Mouse (Mus musculus) ES-E14 (cell line): ENCODE results near the gene Acp2. TPM values are rescaled to one million over a fixed set of nuclear protein-coding genes. Genes with fewer than 3 reads are reported as not detected.
A peak's percentile ranks its signal among the peaks of the same experiment; 100 is the strongest.

Source experiments
- DNase-seq: peaks from one replicate; pipeline ENCODE4 v3.0.0-alpha.2; 2013; ENCODE audit warnings: low read depth, low spot score
- H3K27ac ChIP-seq: 2 replicates; pipeline ENCODE4 v1.5.1; 2012; ENCODE audit warnings: low read depth, mild to moderate bottlenecking, low read length, moderate library complexity, mixed read lengths; ENCODE audit not compliant: poor library complexity, insufficient read depth, severe bottlenecking
- H3K36me3 ChIP-seq: 2 replicates; pipeline ENCODE4 v1.6.1; 2012; ENCODE audit warnings: mild to moderate bottlenecking, low read length, moderate library complexity, mixed read lengths; ENCODE audit not compliant: control insufficient read depth, poor library complexity, insufficient read depth, severe bottlenecking
- H3K4me1 ChIP-seq, 2 experiments: fragments of 150-350 bp in 1 of 2; sonication (generic) in 1 of 2; 2 replicates each; pipeline ENCODE4 v1.6.1; 2012; ENCODE audit warnings: low read length in 2 of 2, mild to moderate bottlenecking in 1 of 2, mixed read lengths in 1 of 2; ENCODE audit not compliant: control insufficient read depth in 2 of 2, insufficient read depth in 2 of 2, poor library complexity in 1 of 2
- H3K4me3 ChIP-seq, 2 experiments: fragments of 150-350 bp in 1 of 2; sonication (generic) in 1 of 2; 2 replicates each; pipeline ENCODE4 v1.5.1; 2012; ENCODE audit warnings: low read length in 2 of 2, low read depth in 1 of 2, mild to moderate bottlenecking in 1 of 2, mixed read lengths in 1 of 2; ENCODE audit not compliant: insufficient read depth in 1 of 2, poor library complexity in 1 of 2, severe bottlenecking in 1 of 2
- H3K9ac ChIP-seq: 2 replicates; pipeline ENCODE4 v1.6.1; 2012; ENCODE audit warnings: low read depth, mild to moderate bottlenecking, low read length, mixed read lengths; ENCODE audit not compliant: poor library complexity, insufficient read depth, severe bottlenecking
- H3K9me3 ChIP-seq: fragments of 150-350 bp; sonication (generic); 2 replicates; pipeline ENCODE4 v1.6.1; 2012; ENCODE audit warnings: low read depth, mild to moderate bottlenecking, low read length; ENCODE audit not compliant: control insufficient read depth, insufficient read depth
- CHD2 ChIP-seq: IDR thresholded peaks from 2 replicates; pipeline ENCODE4 v1.6.1; 2014; ENCODE audit warnings: mild to moderate bottlenecking, low read depth, low read length, inconsistent platforms
- HCFC1 ChIP-seq: IDR thresholded peaks from 2 replicates; pipeline ENCODE4 v1.6.1; 2012; ENCODE audit warnings: low read length, inconsistent platforms, borderline replicate concordance; ENCODE audit not compliant: insufficient read depth
- MAFK ChIP-seq: IDR thresholded peaks from 2 replicates; pipeline ENCODE4 v1.6.1; 2014; ENCODE audit warnings: mild to moderate bottlenecking, low read depth, low read length, inconsistent platforms; ENCODE audit not compliant: insufficient read depth
- ZC3H11A ChIP-seq: IDR thresholded peaks from 2 replicates; pipeline ENCODE4 v1.6.1; 2012; ENCODE audit warnings: low read depth, mild to moderate bottlenecking, inconsistent platforms, low read length, borderline replicate concordance
- ZNF384 ChIP-seq: IDR thresholded peaks from 2 replicates; pipeline ENCODE4 v1.6.1; 2012; ENCODE audit warnings: low read depth, low read length, inconsistent platforms
- in situ Hi-C, 2 experiments: fragments of 600-800 bp; cut with MboI; formaldehyde crosslinking; loops; one replicate each; pipeline ENCODE4 v1.15.1; 2025; ENCODE audit warnings: low sequenced_read_pairs in 2 of 2, inconsistent platforms in 1 of 2; ENCODE audit not compliant: unreplicated experiment in 2 of 2
- total RNA-seq: library from RNA; depleted of rRNA; stranded (reverse); fragments of 300-350 nt; gene quantifications from 2 replicates; pipeline ENCODE4 v1.2.3, GENCODE M21; 2012; rRNA removed

Gene Acp2
- total RNA-seq, result 12.9 and 19.6 TPM in 2 replicates

GRCm38 (mm10) chr2:91202222-91202971, at the start of gene Acp2, which contains the start of gene Nr1h3:
TSS of gene Acp2 (plus strand) at chr2:91202885.
TSS of gene Nr1h3 (minus strand) at chr2:91202834.
- Histone ChIP-seq H3K4me1 (no peaks in the 10 kb centered on the region), H3K9me3 (no peaks in the 10 kb centered on the region), H3K4me3 (peak within 1 kb of the TSS; percentile 80 to 82), H3K27ac (peak within 1 kb of the TSS; percentile 85), H3K36me3 (peaks cover 4% of the 10 kb centered on the region; the same call in 1 of the 2 replicates), H3K9ac (peak within 1 kb of the TSS; percentile 91)
- in situ Hi-C loops, result no loop called here
- DNase-seq, result peak; percentile 95
- TF ChIP-seq HCFC1, result peak; percentile 91
- TF ChIP-seq MAFK, result no peak

- Histone ChIP-seq H3K27ac (no peak overlapping the region), H3K9me3 (no peaks in the 10 kb centered on the region), H3K4me3 (no peak overlapping the region), H3K4me1 (no peaks in the 10 kb centered on the region), H3K9ac (no peak overlapping the region), H3K36me3 (no peaks in the 10 kb centered on the region)
- no peak for DNase-seq
- in situ Hi-C loops, result no loop called here
- no peak for TF ChIP-seq ZC3H11A
Measured at GRCm38 (mm10) chr2:91152885-91153377, 49.8 kb upstream of the Acp2 start.

- no peaks in the 10 kb centered on the region for H3K36me3 ChIP-seq
- in situ Hi-C loops, result no loop called here
- no peaks in the 10 kb centered on the region for H3K9me3 ChIP-seq
- H3K4me1 ChIP-seq, result no peaks in the 10 kb centered on the region
- H3K27ac ChIP-seq, result no peak overlapping the region
- no peak overlapping the region for H3K4me3 ChIP-seq
- no peak for DNase-seq
- TF ChIP-seq ZNF384 (no peak), CHD2 (no peak), HCFC1 (no peak), ZC3H11A (no peak), MAFK (no peak)
- H3K9ac ChIP-seq, result no peak overlapping the region
Measured at GRCm38 (mm10) chr2:91154091-91154490, 48.6 kb upstream of the Acp2 start.

- H3K9me3 ChIP-seq, result no peaks in the 10 kb centered on the region
- no peaks in the 10 kb centered on the region for H3K4me1 ChIP-seq
- no peaks in the 10 kb centered on the region for H3K36me3 ChIP-seq
- no peak for DNase-seq
- H3K27ac ChIP-seq, result no peak overlapping the region
- H3K4me3 ChIP-seq, result no peak overlapping the region
- TF ChIP-seq MAFK, result no peak
- TF ChIP-seq ZNF384, result no peak
- in situ Hi-C loops, result no loop called here
- H3K9ac ChIP-seq, result no peak overlapping the region
Measured at GRCm38 (mm10) chr2:91157002-91157752, 45.5 kb upstream of the Acp2 start.

DNA sequence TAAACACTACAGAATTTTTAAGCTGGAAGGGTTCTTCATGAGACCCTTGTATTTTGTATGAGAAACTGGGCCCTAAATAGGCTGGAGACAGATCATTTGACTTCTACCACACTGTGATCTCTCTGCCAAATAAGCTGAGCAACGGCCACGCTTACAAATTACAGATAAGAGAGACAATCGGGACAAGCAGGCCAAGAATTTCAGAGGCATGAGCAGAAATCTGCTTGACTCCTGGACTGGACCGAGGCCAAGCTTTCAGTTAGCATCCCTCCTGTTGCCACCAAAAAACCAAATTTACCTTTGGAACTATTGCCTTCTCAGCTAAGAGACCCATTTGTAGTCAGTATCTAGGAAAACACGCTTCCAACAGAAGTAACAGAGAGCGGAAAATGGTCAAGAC, 42.1 kb upstream of the Acp2 start:
- DNase-seq, result no peak
- in situ Hi-C loops, result no loop called here
- TF ChIP-seq CHD2 (no peak), MAFK (no peak), HCFC1 (no peak)
- H3K4me3 ChIP-seq, result no peak overlapping the region
- H3K9me3 ChIP-seq, result no peaks in the 10 kb centered on the region
- no peaks in the 10 kb centered on the region for H3K4me1 ChIP-seq
- H3K27ac ChIP-seq, result no peak overlapping the region
- H3K9ac ChIP-seq, result no peak overlapping the region
- no peaks in the 10 kb centered on the region for H3K36me3 ChIP-seq
